Mouse (Mus musculus): ENCODE results near the gene Slc6a15. TPM values are rescaled to one million over a fixed set of nuclear protein-coding genes. Genes with fewer than 3 reads are reported as not detected.

The Slc6a15 gene
- total RNA-seq (2023) = not detected in 4 replicates

DNA sequence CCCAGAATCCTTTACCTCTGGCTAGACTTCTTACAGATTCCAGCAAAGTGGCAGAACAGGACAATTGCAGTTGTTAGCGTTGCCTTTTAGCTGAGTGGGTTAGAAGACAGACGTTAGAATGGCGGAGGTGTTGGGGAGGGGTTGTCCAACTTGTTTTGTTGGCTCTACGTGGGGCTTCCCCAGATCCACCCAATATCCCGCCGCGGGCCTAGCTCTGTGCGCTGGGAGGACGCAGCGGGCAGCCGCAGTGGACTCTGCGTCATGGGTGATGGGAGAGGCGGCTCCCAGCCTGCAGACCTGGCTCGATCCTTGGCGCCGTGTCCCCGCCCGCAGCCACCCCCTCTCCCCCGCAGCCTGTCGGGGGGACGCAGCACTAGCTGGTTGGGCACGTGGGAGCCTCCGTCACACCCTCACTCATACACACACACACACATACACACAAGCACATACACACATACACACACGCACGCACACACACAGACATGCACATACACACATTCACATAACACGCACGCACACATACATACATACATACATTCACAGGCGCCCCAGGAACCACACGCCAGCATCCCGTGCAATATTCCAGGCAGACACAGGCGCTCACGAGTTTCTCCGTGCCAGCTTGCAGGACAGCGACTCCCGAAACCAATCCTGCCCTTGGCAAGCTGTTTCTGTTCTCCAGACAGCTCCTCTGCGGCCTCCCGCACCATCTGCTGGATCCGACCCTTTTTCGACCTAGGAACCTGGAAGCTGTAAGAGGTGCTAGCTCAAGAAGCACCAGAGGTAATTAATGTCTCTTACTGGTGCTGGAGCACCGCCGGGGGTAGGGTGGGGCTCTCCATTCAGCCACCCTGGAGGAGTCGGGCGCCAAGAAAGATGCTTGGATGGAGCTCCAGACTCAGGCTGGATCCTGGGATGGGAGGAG lies at the start of gene Slc6a15:
Slc6a15 (plus strand) TSS at position 413 of the 925 bp plus-strand sequence.

Other genes starting within 250 kb of the Slc6a15 start
- not detected in 4 replicates for gene Lrriq1, start 131.5 kb upstream of the Slc6a15 start, total RNA-seq (2023)

Data from B cell, adult 62 days (primary cell).